Mouse (Mus musculus) embryo, embryonic 11.5 days (tissue): ENCODE data around the gene Gm45021.

Source experiments
- DNase-seq: peaks from one replicate; pipeline ENCODE4 v3.0.0-alpha.2; 2012; ENCODE audit warnings: low read depth, low spot score

The Gm45021 gene

DNA sequence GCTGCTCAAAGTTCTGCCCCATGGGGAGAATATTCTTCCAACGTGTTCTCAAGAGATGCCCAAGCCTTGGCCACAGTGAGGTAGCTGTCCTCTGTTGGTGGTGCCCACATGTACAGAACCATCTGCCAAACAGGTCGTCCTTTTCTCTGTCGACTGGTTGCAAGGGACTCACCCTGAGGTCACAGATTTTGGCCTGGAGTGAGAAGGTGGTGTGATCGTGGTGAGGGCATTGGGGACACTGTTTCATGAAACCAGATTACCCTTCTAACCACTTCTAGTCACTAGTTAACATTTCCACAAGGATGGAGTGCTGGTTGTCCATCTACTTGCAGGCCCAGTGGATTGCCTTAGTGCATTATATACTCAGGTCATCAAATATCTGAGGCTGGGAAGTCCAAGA, 59.4 kb downstream of the Gm45021 start:
- DNase-seq, result no peak

- DNase-seq, result no peak
These were observed 60.6 kb downstream of the Gm45021 start for GRCm38 (mm10) chr6:48650041-48650440.

GRCm38 (mm10) chr6:48658721-48659120, 69.3 kb downstream of the Gm45021 start:
- no peak for DNase-seq
